9 mouse cellular contexts compared by ENCODE assay signal in genomic region chr4:86823169-86823568, GRCm38 (mm10). TPM values are rescaled to one million over a fixed set of nuclear protein-coding genes. Genes with fewer than 3 reads are reported as not detected.
DNase-seq lines count a peak whose midpoint lies in the region; ATAC-seq lines count a peak whose summit lies in the region.
"Had no signal": no experiment of that assay in that cellular context is flagged by ENCODE, and none has a peak within 500 bp of the region (broad histone marks: within the 10 kb centered on the region; RNA-seq: fewer than 3 reads in every experiment).

No protein-coding gene starts in this region.

- H3K4me1 ChIP-seq in intestine, embryonic 14.5 days (replicated peaks; ENCODE audit: control insufficient read depth, insufficient read depth, low read length): no peaks in the 10 kb centered on the region
- no peaks in the 10 kb centered on the region for H3K4me1 ChIP-seq in intestine, embryonic 16.5 days (ENCODE audit: control insufficient read depth, insufficient read depth, low read length)
- no peaks in the 10 kb centered on the region for H3K4me1 ChIP-seq in embryonic facial prominence, embryonic 10.5 days
- H3K4me1 ChIP-seq: midbrain, embryonic 12.5 days had no signal

- H3K27ac ChIP-seq in intestine, embryonic 14.5 days (ENCODE audit: low read depth): no peak overlapping the region
- no peak overlapping the region for H3K27ac ChIP-seq in intestine, embryonic 16.5 days (ENCODE audit: low read length)
- no peak overlapping the region for H3K27ac ChIP-seq in embryonic facial prominence, embryonic 10.5 days (replicated peaks)
- H3K27ac ChIP-seq: midbrain, embryonic 12.5 days had no signal

- no peak overlapping the region for H3K9ac ChIP-seq in intestine, embryonic 14.5 days (ENCODE audit: low read length)
- H3K9ac ChIP-seq in intestine, embryonic 16.5 days (ENCODE audit: low read depth, low read length): no peak overlapping the region
- H3K9ac ChIP-seq: midbrain, embryonic 12.5 days had no signal

- H3K36me3 ChIP-seq in intestine, embryonic 14.5 days (ENCODE audit: control insufficient read depth, insufficient read depth, low read length): peaks cover 58% of the 10 kb centered on the region
- 0 out of 2 replicates have a peak, but pooled peaks cover 4% of the 10 kb centered on the region for H3K36me3 ChIP-seq in intestine, embryonic 16.5 days (ENCODE audit: control insufficient read depth, insufficient read depth, low read length)
- H3K36me3 ChIP-seq in embryonic facial prominence, embryonic 10.5 days (replicated peaks): peaks cover 57% of the 10 kb centered on the region

- H3K4me2 ChIP-seq in intestine, embryonic 14.5 days (ENCODE audit: low read length): no peak overlapping the region
- no peak overlapping the region for H3K4me2 ChIP-seq in intestine, embryonic 16.5 days (ENCODE audit: low read depth, low read length)
- H3K4me2 ChIP-seq: midbrain, embryonic 12.5 days had no signal

- H3K27me3 ChIP-seq in intestine, embryonic 14.5 days (replicated peaks; ENCODE audit: control insufficient read depth, insufficient read depth, low read length): no peaks in the 10 kb centered on the region
- H3K27me3 ChIP-seq in intestine, embryonic 16.5 days (replicated peaks; ENCODE audit: control insufficient read depth, insufficient read depth, low read length): no peaks in the 10 kb centered on the region
- no peaks in the 10 kb centered on the region for H3K27me3 ChIP-seq in embryonic facial prominence, embryonic 10.5 days (replicated peaks; ENCODE audit: low read depth, poor library complexity, severe bottlenecking)
- H3K27me3 ChIP-seq: midbrain, embryonic 12.5 days had no signal

- no peaks in the 10 kb centered on the region for H3K9me3 ChIP-seq in intestine, embryonic 14.5 days (ENCODE audit: control insufficient read depth, low read length)
- H3K9me3 ChIP-seq in intestine, embryonic 16.5 days (ENCODE audit: control insufficient read depth, low read length): no peaks in the 10 kb centered on the region
- no peaks in the 10 kb centered on the region for H3K9me3 ChIP-seq in embryonic facial prominence, embryonic 10.5 days
- H3K9me3 ChIP-seq: midbrain, embryonic 12.5 days had no signal

- ATAC-seq in intestine, embryonic 14.5 days (replicated peaks; ENCODE audit: low FRiP score, low TSS enrichment, low read depth): no peak
- no peak for ATAC-seq in intestine, embryonic 16.5 days
- peak; percentile 91 for ATAC-seq in CD4-positive, CD25-positive, alpha-beta regulatory T cell, adult 4 months

- DNase-seq in intestine, embryonic 14.5 days (ENCODE audit: low spot score): peak; percentile 83
- DNase-seq in adrenal gland, adult 2 months: peak; percentile 38
- DNase-seq in embryonic facial prominence, embryonic 10.5 days (ENCODE audit: low spot score): peak; percentile 53
- DNase-seq in kidney, postnatal 10 days: peak; percentile 78
- peak; percentile 68 for DNase-seq in lung, postnatal 14 days
- DNase-seq in telencephalon, adult 2 months (ENCODE audit: low read depth, low spot score): peak; percentile 17

- WGBS in intestine, embryonic 14.5 days: 91% methylated on average over 2 of the region's 2 CpGs
- 85% methylated on average over 2 of the region's 2 CpGs for WGBS in intestine, embryonic 16.5 days
- WGBS in embryonic facial prominence, embryonic 10.5 days: 83% methylated on average over 2 of the region's 2 CpGs

- no peak overlapping the region for H3K4me3 ChIP-seq in intestine, embryonic 14.5 days (ENCODE audit: low read depth, low read length)
- no peak overlapping the region for H3K4me3 ChIP-seq in intestine, embryonic 16.5 days (ENCODE audit: low read length)
- H3K4me3 ChIP-seq in embryonic facial prominence, embryonic 10.5 days: no peak overlapping the region
- H3K4me3 ChIP-seq: midbrain, embryonic 12.5 days had no signal

RNA-seq across cellular contexts. Expression of gene Rps6, which starts 34.0 kb away (rescaled TPM):
- 878 and 915 TPM in 2 replicates for polyA plus RNA-seq in intestine, embryonic 14.5 days (2014; fragmentation: Nextera tagmentation; extraction: Ambion mirVana)
- 622 and 672 TPM in 2 replicates for polyA plus RNA-seq in intestine, embryonic 16.5 days (2015; fragmentation: Nextera tagmentation; extraction: Ambion mirVana)
- 1,000 to 10,000 TPM; 2,328 to 3,093 TPM for polyA plus RNA-seq in CD4-positive, CD25-positive, alpha-beta regulatory T cell, adult 4 months (2017; shearing (Covaris generic))
- 1,000 to 10,000 TPM in 1 of 2 experiments, 100 to 1,000 TPM in 1; 898 to 1,005 TPM for total RNA-seq in adrenal gland, adult 2 months (2021)
- polyA plus RNA-seq in adrenal gland, adult 2 months (2012; rRNA removed): 132 and 140 TPM in 2 replicates
- polyA plus RNA-seq in embryonic facial prominence, embryonic 10.5 days (2016; fragmentation: Nextera tagmentation; extraction: Ambion mirVana): 664 and 683 TPM in 2 replicates

RNA-seq across cellular contexts. Expression of gene Acer2, which starts 51.0 kb away (rescaled TPM):
- polyA plus RNA-seq in intestine, embryonic 14.5 days (2014; fragmentation: Nextera tagmentation; extraction: Ambion mirVana): 28.1 and 28.7 TPM in 2 replicates
- 17.7 and 20.6 TPM in 2 replicates for polyA plus RNA-seq in intestine, embryonic 16.5 days (2015; fragmentation: Nextera tagmentation; extraction: Ambion mirVana)
- 10 to 100 TPM in 1 of 2 experiments, 1 to 10 TPM in 1; 5.9 to 10.8 TPM for polyA plus RNA-seq in CD4-positive, CD25-positive, alpha-beta regulatory T cell, adult 4 months (2017; shearing (Covaris generic))
- 10 to 100 TPM; 18.5 to 18.9 TPM for total RNA-seq in adrenal gland, adult 2 months (2021)
- 16.2 and 17.4 TPM in 2 replicates for polyA plus RNA-seq in adrenal gland, adult 2 months (2012; rRNA removed)
- polyA plus RNA-seq in embryonic facial prominence, embryonic 10.5 days (2016; fragmentation: Nextera tagmentation; extraction: Ambion mirVana): 15.1 and 17.0 TPM in 2 replicates

Comparison
In these comparisons a context has a peak if more than half of its experiments do, and no peak if none do; other contexts are left out.
1. DNase-seq: peak in every context shown above with its lines; median percentile 83 in intestine, embryonic 14.5 days; 78 in kidney, postnatal 10 days; 68 in lung, postnatal 14 days; 53 in embryonic facial prominence, embryonic 10.5 days; 38 in adrenal gland, adult 2 months; 17 in telencephalon, adult 2 months.